Mouse (Mus musculus) left cerebral cortex, adult 9 months (tissue): Measurements from ENCODE around the gene Gas6.

Experiments
- DNase-seq, 2 experiments: peaks; one replicate each; pipeline ENCODE4 v3.0.0; 2022; ENCODE audit warnings: low spot score in 2 of 2

The Gas6 gene

GRCm38 (mm10) chr8:13506849-13507248, 12.6 kb upstream of the Gas6 start:
- no peak for DNase-seq

GRCm38 (mm10) chr8:13504894-13505674, 10.8 kb upstream of the Gas6 start:
- DNase-seq = no peak

- DNase-seq = peak in 1 of 2 experiments; percentile 11
Observed at GRCm38 (mm10) chr8:13503936-13504606, 9.8 kb upstream of the Gas6 start.

GRCm38 (mm10) chr8:13501221-13501620, 6.9 kb upstream of the Gas6 start:
- no peak for DNase-seq

GRCm38 (mm10) chr8:13493011-13493410, 1.3 kb downstream of the Gas6 start:
- DNase-seq = peak in 1 of 2 experiments; percentile 38

- DNase-seq = no peak
Observed at GRCm38 (mm10) chr8:13492198-13492995, 1.9 kb downstream of the Gas6 start.

- DNase-seq = no peak
Observed at GRCm38 (mm10) chr8:13491491-13492010, 2.7 kb downstream of the Gas6 start.

GRCm38 (mm10) chr8:13489986-13490910, 4.0 kb downstream of the Gas6 start:
- no peak for DNase-seq

GRCm38 (mm10) chr8:13489351-13489750, 4.9 kb downstream of the Gas6 start:
- no peak for DNase-seq

GRCm38 (mm10) chr8:13483191-13483590, 11.1 kb downstream of the Gas6 start:
- DNase-seq = no peak

- no peak for DNase-seq
Observed at GRCm38 (mm10) chr8:13482101-13482801, 12.0 kb downstream of the Gas6 start.

GRCm38 (mm10) chr8:13481596-13481995, 12.7 kb downstream of the Gas6 start:
- DNase-seq = no peak

- no peak for DNase-seq
Observed at GRCm38 (mm10) chr8:13481089-13481554, 13.2 kb downstream of the Gas6 start.

GRCm38 (mm10) chr8:13475892-13476291, 18.4 kb downstream of the Gas6 start:
- no peak for DNase-seq

GRCm38 (mm10) chr8:13472284-13472683, 22.0 kb downstream of the Gas6 start:
- no peak for DNase-seq

GRCm38 (mm10) chr8:13471484-13471883, 22.8 kb downstream of the Gas6 start:
- DNase-seq = no peak

- DNase-seq = peak in 1 of 2 experiments; percentile 31
Observed at GRCm38 (mm10) chr8:13468737-13469136, 25.6 kb downstream of the Gas6 start.

- peak in 1 of 2 experiments; percentile 47 for DNase-seq
Observed at GRCm38 (mm10) chr8:13466989-13467388, 27.3 kb downstream of the Gas6 start.

- no peak for DNase-seq
Observed at GRCm38 (mm10) chr8:13465324-13465723, 29.0 kb downstream of the Gas6 start.

GRCm38 (mm10) chr8:13462392-13462791, 31.9 kb downstream of the Gas6 start:
- no peak for DNase-seq
